Mouse (Mus musculus) left cerebral cortex, adult 9 months (tissue): ENCODE measurements around the gene Camkk2.
A peak's percentile ranks its signal among the peaks of the same experiment; 100 is the strongest.

Experiments used
- DNase-seq, 2 experiments: peaks; one replicate each; pipeline ENCODE4 v3.0.0; 2022; ENCODE audit warnings: low spot score in 2 of 2

Camkk2 gene

GRCm38 (mm10) chr5:122736761-122737160 lies 42.4 kb downstream of the Camkk2 start:
- no peak for DNase-seq

- DNase-seq, result no peak
Measured at GRCm38 (mm10) chr5:122735853-122736252, 43.4 kb downstream of the Camkk2 start.

GRCm38 (mm10) chr5:122733881-122734280 lies 45.3 kb downstream of the Camkk2 start:
- DNase-seq, result no peak

GRCm38 (mm10) chr5:122731991-122732673 lies 47.1 kb downstream of the Camkk2 start:
- no peak for DNase-seq

GRCm38 (mm10) chr5:122731321-122731720 lies 47.9 kb downstream of the Camkk2 start:
- DNase-seq, result peak in 1 of 2 experiments; percentile 77

GRCm38 (mm10) chr5:122730776-122731175 lies 48.4 kb downstream of the Camkk2 start:
- DNase-seq, result no peak

GRCm38 (mm10) chr5:122727096-122727495 lies 52.1 kb downstream of the Camkk2 start:
- DNase-seq, result no peak

GRCm38 (mm10) chr5:122726595-122726994 lies 52.6 kb downstream of the Camkk2 start:
- no peak for DNase-seq

GRCm38 (mm10) chr5:122726068-122726467 lies 53.1 kb downstream of the Camkk2 start:
- peak; percentile 49 to 86 for DNase-seq

GRCm38 (mm10) chr5:122725453-122725852 lies 53.8 kb downstream of the Camkk2 start:
- DNase-seq, result no peak

GRCm38 (mm10) chr5:122719168-122719567 lies 60.0 kb downstream of the Camkk2 start:
- DNase-seq, result no peak

GRCm38 (mm10) chr5:122718400-122718799 lies 60.8 kb downstream of the Camkk2 start:
- DNase-seq, result no peak

- DNase-seq, result no peak
Measured at GRCm38 (mm10) chr5:122716793-122717192, 62.4 kb downstream of the Camkk2 start.

- no peak for DNase-seq
Measured at GRCm38 (mm10) chr5:122715723-122716122, 63.5 kb downstream of the Camkk2 start.

GRCm38 (mm10) chr5:122708819-122709218 lies 70.4 kb downstream of the Camkk2 start:
- DNase-seq, result no peak

- DNase-seq, result peak; percentile 70 to 89
Measured at GRCm38 (mm10) chr5:122707276-122708181, 71.7 kb downstream of the Camkk2 start, which contains the start of gene P2rx4. Gene P2rx4 (plus strand): TSS chr5:122707544.

- DNase-seq, result no peak
Measured at GRCm38 (mm10) chr5:122706917-122707275, 72.3 kb downstream of the Camkk2 start.

GRCm38 (mm10) chr5:122705174-122705573 lies 74.0 kb downstream of the Camkk2 start:
- DNase-seq, result no peak

- DNase-seq, result no peak
Measured at GRCm38 (mm10) chr5:122704571-122704970, 74.6 kb downstream of the Camkk2 start.

- no peak for DNase-seq
Measured at GRCm38 (mm10) chr5:122703574-122703973, 75.6 kb downstream of the Camkk2 start.

- no peak for DNase-seq
Measured at GRCm38 (mm10) chr5:122702156-122702555, 77.1 kb downstream of the Camkk2 start.

GRCm38 (mm10) chr5:122700837-122701212 lies 78.4 kb downstream of the Camkk2 start:
- no peak for DNase-seq
